Mouse (Mus musculus) skeletal muscle tissue, adult 2 months (tissue): ENCODE measurements at regions not wholly inside any gene's neighbourhood (a gene's known extent, or its start where the extent isn't known, plus 50 kb on each side); places are given as distances from the start of the nearest gene placed in this dataset.
A peak's percentile ranks its signal among the peaks of the same experiment; 100 is the strongest.

ENCODE experiments used
- DNase-seq: peaks from one replicate; pipeline ENCODE4 v3.0.0-alpha.2; 2012; ENCODE audit warnings: low read depth, low spot score

DNA sequence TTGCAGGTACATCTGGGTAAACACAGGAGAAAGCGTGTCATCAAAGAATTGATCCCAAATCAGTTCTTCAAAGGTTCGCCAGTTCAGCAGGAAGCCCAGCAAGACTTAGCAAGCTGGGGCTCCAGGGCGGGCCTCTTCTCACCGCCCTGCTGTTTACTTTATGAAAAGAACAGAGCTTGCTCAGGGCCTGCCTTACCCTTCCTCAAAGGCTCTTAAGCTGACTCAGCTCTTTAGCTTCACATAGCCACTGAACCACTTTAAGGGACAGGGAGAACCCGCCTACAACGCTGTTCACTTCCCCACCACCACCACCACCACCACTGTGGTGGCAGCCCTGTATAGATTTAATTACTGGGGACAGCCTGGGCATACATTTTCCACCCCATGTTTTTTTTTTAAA is 148.5 kb downstream of the Clic5 start:
- DNase-seq = no peak

DNA sequence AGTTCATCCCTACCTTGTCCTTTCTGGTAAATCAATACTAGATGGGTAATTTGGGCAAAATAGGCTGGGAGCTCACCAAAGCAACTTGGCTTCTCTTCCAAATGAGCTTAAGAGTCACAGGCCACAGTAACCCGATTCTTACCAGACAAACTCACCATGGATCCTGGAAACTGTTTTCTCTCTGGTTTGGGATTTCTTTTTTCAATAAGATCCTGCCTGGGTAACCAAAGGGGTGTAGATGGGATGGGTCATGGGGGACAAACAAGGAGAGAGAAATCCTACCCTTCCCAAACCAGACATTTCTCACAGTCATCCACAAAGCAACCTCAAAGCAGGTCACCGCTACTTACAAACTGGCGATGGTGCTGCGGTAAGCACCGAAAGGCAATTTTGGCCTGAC is 148.9 kb downstream of the Clic5 start:
- DNase-seq = no peak

DNA sequence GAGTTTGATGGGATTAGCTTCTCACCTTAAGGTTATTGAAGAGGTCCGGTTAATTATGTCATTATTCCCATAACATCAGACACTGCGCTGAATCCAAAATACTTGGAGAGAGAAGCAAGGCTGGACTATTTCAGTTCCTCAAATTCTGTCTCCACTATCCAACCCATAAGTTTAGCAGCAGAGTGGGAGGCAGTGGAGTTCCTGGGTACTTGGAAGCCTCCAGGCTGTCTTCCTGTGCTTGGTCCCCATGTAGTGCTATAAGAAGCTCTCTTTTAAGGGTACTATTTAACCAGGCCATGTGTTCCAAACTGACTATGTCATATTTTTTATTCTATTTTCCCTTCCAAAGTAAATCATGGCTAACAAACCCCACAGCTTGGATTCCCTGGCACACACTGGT is 156.2 kb downstream of the Clic5 start:
- DNase-seq = no peak

DNA sequence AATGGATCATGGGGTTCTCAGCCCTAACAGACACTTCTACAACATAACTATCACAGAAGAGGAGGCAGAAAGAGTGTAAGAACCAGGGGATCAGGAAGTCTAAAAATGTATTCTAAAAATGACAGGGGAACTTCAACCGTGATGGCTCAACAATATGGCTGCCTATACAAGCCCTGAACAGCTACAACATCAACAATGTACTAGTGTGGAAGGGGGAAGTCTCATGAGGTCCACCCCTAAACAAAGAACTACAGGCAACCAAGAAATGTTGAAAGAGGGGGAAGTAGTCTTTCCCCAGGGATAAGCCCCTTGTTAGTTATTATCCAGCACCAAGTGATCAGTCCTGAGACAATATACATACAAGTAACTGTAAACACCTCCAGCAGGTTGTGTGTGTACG is 157.0 kb downstream of the Clic5 start:
- no peak for DNase-seq

DNA sequence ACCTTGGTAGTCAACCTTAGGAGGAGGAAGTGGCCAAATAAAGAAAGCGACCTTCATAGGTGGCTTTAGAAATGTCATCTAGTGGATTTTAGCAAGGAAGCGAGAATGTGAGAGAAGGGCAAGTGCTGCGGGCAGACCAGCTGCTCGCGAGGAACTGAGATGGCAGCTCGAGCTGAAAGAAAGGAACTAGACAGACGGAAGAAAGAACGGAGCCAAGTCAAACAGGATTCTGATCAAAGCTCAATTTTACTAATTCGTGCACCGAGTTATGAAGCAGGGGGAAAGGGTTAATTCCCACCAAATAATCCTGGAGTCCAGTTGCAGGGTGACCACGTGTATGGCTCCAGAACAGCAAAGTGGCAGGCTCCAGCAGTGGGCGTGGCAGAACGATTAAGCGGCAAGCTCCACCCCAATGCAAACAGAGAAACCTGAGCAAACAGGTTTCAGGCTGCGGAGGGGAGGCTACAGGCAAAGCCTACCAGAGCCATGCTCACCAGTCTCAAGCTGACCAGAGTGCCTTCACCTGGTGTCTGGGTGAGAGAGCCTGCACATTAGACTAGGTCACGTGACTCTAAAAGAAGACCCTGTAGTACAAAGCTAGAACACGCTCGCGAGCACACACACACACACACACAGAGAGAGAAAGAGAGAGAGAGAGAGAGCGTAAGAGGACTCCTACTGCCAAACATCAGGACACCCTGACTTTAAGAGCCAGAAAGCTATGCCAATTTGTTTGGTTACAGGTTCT is 162.0 kb downstream of the Clic5 start:
- DNase-seq = no peak

DNA sequence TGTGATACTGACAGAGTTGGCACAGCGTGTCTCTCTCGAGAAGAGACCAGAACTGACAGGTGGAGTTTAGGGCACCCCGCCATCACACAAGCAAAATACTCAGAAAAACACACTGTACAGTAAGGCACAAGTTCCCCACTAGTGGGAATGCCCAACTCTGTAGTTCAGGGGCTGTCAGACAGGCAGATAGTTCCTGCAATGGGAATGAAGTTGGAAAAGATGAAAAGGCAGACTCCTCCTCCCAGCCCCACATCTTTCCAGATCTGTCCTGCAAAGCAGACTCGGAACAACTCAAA is 162.5 kb downstream of the Clic5 start:
- DNase-seq = no peak

DNA sequence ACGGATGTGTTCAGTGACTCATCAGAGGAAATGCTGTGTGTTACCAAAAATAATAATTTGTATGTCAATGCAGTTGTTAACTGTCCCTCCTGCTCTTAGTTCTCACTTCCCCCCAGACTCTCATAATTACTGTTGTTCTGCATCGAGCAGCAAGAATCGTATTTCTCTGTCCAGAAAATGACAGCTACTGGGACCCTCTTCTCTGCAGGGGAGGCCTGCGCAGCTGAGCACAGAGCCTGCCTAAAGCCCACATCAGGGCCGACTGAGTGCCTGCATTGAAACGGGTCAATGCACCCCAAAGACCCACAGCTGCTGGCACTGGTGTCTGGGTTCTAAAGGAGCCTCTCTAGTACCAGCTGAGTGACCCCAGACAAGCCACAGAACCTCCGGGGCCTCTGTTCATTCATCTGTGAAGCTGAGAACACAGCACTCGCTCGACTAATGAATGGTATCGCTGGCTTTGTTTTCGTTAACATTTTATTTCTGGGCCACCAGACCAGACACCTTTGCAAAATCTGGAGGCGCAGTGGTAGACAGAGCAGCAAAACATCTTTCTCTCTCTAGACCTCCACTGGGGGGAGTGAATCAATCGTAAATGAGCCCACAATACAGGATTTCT is 163.2 kb downstream of the Clic5 start:
- DNase-seq = no peak

DNA sequence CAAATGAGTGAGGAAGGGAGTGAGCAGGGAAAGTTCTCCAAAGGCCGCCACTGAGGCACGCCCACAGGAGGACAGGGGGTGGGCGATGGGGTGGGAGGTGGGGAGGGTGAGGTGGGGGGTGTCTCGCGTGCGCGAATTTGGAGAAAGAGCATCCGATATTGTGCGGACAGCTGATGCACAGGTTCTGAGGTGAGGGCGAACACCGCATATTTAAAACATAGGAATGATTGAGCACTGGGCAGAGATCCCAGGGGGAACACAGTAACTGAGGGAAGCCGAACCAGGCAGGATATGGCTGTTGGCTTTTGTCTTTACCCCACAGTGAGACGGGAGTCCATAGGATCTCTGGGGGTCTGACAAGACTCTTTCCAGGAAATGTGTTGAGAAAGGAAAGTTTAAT is 163.8 kb downstream of the Clic5 start:
- no peak for DNase-seq

DNA sequence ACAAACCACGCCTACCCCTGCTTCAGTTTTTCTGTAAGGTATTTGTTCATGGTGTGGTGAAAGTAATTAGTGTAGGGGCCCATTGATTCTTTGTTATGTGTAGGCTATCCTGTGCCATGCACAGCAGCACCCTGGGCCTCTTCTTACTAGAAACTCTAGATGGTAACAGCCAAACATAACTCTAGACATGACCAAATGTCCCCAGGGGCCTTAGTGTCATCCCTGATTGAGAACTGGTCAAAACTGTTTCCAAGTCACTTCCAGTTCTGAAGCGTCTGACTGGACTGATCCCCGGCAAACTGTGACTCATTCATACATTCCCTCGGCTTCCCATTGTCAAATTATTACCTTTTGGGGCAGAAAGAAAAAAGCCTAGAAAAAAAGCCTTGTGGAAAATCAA is 174.7 kb downstream of the Clic5 start:
- no peak for DNase-seq

DNA sequence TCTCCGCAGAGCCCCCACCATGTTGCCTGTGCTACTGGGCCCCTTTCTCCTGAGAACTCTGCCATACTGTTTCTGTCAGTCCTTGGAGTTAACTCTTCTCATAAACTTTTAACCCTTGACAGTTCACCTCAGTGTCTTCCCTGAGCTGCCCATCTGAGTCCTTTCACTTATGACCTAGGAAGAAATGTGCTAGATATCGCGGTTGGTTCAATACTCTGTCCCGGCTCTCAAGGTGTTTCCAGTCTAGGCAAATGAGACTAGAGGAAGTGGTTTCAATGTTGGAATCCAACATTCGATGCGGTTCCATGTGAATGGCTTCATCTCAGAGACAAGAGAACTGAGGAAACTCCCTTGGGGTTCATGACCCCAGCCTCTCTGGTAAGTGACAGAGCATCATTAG is 176.1 kb downstream of the Clic5 start:
- DNase-seq = no peak

DNA sequence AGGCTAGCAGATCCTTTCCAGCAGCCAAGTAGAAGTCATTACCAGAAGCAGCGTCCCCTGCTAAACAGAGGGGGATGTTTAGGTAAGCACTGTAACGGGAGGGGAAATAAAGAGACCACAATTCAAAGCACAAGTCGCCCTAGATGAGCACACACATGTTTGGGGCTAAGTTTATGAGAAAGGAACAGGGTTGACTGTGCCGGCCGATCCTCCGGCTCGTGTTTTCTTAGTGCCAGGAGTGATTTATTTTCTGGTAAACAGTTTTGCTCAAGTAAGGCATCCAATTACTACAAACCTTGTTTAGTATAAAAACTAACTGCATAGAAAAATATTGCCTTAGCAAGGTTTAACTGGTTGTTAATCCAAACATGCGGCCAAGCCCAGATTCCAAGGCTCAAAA is 178.1 kb downstream of the Clic5 start:
- no peak for DNase-seq

DNA sequence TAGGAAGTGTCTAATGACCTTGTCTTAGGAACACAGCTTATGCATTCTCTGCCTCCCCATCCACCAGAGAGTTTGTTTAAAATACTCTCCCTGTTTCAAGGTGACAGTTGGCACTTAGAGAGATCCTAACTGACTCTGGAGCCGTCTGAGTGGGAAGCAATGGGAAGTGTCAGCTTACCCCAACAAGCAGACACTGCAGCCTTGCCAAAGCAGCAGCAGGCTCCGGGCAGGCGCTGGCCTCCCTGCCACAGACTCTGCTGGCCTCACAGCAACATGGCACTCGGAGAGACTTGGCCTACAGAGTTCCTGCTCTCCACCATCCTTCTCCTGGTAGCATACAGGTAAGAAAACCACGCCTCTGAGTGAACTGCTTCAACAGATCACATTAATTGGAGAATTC is 179.2 kb downstream of the Clic5 start:
- DNase-seq = no peak

DNA sequence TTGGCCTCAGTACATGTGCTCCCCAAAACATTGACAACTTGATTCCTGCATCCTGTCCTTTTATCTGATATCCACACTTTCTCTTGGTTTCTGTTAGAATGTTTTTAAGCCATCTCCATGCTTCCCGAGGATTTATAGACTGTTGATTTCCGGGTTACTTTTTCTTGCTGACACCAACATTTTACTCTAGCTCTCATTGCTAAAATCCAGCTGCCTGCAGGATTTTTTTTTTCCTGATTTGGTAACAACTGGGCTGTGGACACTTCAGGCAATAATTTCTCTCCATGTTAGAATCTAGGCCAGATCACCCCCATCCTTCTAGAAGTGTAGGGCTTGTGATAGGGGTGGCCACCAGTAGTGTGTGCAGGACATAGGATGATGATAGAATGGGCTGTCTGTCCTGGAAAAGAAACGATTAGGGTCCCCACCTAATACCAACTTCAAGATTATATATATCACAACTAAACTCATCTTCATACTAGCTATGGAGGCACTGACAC is 182.6 kb downstream of the Clic5 start:
- DNase-seq = no peak

DNA sequence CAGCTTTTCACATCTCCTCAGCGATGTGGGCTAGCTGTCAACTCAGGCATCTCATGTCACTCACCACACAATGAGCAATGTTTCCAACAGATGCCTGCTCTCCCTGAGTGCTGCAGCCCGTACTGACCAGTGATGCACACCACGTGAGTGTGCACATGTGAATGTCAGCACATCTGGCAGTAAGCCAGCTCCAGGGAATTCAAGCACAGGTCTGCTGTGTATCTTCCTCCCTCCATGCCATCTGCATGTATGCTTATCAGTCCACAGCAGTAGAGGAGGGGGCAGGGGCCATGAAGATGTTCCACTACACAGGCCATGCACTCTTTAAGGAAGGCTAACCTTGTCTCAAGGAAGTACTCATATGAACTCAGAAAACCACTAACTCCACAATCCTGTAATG is 183.2 kb downstream of the Clic5 start:
- DNase-seq = no peak

DNA sequence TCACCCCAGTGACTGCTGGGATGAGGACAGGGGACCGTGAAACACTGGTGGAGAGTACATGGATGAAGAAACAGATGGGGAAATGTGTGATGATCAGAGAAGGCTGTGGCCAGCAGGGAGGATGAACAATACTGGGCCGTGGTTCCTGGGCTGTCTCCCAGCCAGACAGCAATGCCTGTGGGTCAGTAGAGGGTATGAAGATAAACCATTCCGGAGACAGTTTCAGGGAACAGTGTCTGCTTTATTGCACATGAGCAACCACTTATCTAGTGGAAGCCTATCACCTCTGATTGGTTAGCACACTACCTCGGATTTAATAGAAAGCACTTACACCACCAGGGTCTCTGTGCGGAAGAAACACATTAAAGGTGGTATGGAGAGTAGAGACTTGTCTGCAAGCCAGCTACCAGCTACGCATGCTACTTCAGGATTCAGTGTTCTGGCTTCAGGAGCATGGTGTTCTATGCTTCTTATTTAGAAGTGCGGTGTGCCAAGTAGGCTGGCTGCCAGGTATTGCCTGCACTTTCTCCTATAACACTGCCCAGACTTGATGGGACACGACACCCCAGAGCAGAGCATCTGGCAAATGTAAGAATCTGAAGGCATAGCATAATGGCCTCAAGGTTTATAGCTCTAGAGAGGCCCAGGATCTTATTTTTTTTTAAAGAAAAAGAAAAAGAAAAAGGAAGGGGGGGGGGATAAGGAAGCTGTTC is 185.5 kb downstream of the Clic5 start:
- peak; percentile 46 for DNase-seq

DNA sequence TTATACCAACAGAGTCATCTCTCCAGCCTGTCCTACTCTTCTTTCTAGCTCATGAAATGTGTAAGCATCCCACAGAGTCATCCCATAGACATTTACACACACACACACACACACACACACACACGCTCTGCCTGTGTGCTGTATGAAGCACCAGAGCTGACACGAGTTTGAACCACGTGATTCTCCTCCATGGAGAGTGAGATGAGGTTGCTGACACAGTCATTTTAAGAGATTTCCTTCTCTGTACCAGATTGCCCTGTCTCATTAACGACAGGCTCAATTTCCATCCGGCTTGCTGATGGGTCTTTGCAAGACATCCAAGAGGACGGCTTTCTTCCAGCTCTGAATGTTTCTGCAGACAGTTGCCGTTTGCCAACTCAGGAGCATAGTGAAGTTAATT is 190.0 kb downstream of the Clic5 start:
- DNase-seq = peak; percentile 17

DNA sequence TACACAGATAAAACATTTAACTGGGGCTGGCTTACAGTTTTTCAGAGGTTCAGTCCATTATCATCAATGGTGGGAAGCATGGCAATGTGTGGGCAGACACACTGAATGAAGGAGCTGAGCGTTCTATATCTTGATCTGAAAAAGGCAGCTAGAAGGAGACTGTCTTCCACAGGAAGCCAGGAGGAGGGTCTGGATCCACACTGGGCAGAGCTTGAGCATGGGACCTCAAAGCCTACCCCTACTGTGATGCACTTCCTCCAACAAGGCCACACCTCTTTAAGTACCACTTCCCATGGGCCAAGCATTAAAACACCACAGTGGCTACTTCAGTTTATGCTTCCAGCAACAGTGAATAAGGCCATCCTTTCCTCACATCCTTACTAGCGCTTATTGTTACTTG is 200.5 kb downstream of the Clic5 start:
- DNase-seq = no peak

DNA sequence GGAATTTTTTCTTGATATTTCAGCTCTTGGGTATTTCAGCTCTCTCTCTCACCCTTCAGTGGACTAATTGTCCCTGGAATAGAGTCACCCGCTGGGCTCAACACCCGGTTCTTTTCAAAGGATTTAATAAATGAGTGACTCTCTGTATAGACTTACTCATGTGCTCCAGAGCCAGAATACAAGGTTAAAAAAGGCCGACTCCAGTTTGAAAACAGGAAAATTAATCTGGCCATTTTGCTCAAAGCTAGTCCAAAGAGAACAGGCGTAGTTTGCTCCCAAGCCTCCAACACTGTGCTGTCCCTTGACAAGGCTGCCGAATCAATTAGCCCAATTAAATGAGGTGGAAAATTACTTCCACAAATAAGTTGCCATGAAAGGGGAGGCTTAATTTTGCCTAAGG is 209.4 kb downstream of the Clic5 start:
- no peak for DNase-seq

DNA sequence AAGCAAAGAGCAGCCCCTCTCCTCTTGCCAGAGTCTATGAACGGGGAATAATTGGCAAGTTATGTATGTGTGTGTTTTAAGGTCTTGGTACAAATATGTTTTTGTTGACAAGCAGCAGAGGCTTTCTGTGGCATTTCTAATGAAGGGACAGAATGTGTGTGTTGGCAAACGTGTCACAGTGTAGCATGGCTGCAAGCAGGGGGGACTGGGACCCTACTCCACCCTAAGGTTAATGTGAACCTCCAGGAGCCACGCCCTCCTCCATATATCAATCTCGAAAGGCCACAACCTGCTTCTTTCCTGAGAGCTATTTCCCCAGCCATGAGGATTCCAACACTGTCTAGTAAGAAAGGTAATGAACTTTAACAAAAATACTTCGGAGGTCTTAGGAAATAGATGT is 209.8 kb downstream of the Clic5 start:
- DNase-seq = no peak

DNA sequence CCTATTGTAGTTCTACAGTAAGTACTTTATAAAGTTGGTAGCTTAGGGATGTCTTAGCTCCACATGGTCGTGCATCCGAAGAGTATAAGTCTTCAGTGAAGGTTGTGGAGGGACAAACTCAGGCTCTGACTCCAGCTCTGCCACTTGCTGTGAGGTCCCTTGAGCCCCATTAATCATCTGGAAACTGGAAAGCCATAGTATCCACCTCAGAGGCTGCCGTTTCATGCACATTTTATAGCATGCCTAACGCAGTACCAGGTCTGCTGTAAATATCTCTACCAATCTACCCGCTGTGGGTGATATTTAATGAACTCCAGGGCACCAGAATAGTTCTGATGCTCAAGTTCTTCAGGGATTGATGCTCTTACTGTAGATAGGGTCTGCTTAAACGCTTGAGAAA is 216.5 kb downstream of the Clic5 start:
- no peak for DNase-seq

DNA sequence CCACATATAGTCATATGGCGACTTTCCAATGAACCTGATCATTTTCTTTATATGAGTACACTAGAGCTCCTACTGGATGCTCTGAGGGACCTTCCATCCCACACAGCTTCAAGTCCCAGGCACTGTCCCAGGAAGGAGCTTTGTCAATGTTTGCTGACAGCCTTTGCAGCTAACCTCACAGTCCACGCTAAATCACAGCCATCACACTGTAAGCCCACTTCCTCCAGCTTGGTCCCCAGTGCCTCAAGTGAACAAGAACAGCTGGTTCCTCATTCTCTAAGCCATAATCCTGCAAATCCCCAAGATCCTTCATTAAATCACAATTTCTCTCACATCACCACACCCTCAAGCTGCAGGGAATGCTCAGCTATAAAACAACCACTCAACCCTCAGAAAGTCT is 222.6 kb downstream of the Clic5 start:
- DNase-seq = no peak

DNA sequence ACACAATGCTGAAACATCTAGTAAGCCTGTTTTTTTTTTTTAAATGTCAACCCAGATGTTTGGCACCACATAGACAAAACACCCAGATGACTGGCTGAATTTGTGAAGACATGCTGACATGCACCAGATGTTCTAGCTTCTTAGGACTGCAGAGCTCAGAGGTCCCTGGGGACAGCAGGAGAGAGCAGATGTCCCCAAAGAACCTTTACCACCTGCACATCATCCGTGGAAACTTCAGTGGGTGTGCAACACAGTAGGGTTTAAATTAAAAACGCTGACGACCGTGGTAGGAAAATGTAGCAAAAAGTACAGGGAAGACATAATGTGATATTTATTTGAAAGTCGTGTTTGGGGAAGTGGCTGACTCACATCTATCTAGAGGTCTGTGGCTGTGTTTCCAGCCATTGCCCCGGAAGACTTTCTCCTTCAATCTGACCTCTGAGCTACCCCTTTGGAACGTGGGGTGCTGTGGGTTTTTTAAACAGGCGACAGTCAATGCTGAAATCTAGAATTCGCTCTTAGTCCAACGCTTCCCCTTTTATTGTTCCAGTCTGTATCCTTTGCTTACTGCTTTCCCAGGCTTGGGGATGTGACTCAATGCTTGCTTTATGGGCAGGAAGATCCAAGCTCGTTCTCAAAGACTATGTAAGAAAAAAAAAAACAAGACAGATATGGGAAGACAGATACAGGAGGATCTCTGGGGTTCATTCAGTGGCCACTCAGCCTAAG is 230.5 kb downstream of the Clic5 start:
- peak; percentile 83 for DNase-seq

DNA sequence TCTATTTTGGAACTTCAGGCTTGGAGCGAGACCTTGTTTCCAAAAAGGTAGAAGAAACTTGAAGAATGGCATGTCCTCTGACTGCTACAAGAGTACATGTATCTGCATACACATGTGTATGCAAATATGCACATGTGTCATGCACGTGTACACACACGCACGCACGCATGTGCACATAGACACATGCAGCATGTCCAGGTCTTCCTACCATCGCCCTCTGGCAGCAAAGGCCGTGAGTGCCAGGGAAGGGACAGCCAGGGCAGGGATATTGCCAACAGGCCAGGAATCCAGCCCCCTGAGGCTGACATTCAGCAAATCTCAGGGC is 231.0 kb downstream of the Clic5 start:
- DNase-seq = no peak
